Mouse (Mus musculus) embryonic facial prominence, embryonic 15.5 days (tissue): Measurements from ENCODE around the gene Hlcs. TPM values are rescaled to one million over a fixed set of nuclear protein-coding genes. Genes with fewer than 3 reads are reported as not detected.

Source experiments
- ATAC-seq: fragments of 200-750 bp; cut with Nextera tagmentation; 2 replicates; pipeline ENCODE4 v1.8.0; 2017; ENCODE audit warnings: low read depth, moderate TSS enrichment; ENCODE audit not compliant: insufficient number of reproducible peaks, low FRiP score, low TSS enrichment
- H3K27ac ChIP-seq: fragments of 300-500 bp; sonication (generic); replicated peaks from 2 replicates; pipeline ENCODE4 v1.5.1; 2015; ENCODE audit warnings: mild to moderate bottlenecking, inconsistent platforms
- H3K27me3 ChIP-seq: fragments of 300-500 bp; sonication (generic); 2 replicates; pipeline ENCODE4 v1.6.1; 2015; ENCODE audit warnings: inconsistent platforms
- H3K36me3 ChIP-seq: fragments of 300-500 bp; sonication (generic); 2 replicates; pipeline ENCODE4 v1.6.1; 2015; ENCODE audit warnings: mild to moderate bottlenecking, inconsistent platforms
- H3K4me1 ChIP-seq: fragments of 300-500 bp; sonication (generic); 2 replicates; pipeline ENCODE4 v1.6.1; 2015; ENCODE audit warnings: inconsistent platforms
- H3K4me2 ChIP-seq: fragments of 300-500 bp; sonication (generic); replicated peaks from 2 replicates; pipeline ENCODE4 v1.6.1; 2015; ENCODE audit warnings: mild to moderate bottlenecking, inconsistent platforms
- H3K4me3 ChIP-seq: fragments of 300-500 bp; sonication (generic); replicated peaks from 2 replicates; pipeline ENCODE4 v1.5.1; 2015; ENCODE audit warnings: mild to moderate bottlenecking, inconsistent platforms
- H3K9ac ChIP-seq: fragments of 300-500 bp; sonication (generic); 2 replicates; pipeline ENCODE4 v1.6.1; 2015; ENCODE audit warnings: inconsistent platforms
- H3K9me3 ChIP-seq: fragments of 300-500 bp; sonication (generic); replicated peaks from 2 replicates; pipeline ENCODE4 v1.6.1; 2016; ENCODE audit warnings: inconsistent platforms
- WGBS: fragments of 180-500 bp; shearing (Covaris S2); methylation state at CpG from one replicate; pipeline ENCODE4 v1.1.7; 2015; 5-methylcytosine and 5-hydroxymethylcytosine counted together
- polyA plus RNA-seq: library from polyadenylated mRNA; unstranded; fragments of >200 nt; fragmentation: Nextera tagmentation; extraction: Ambion mirVana; gene quantifications from 2 replicates; pipeline ENCODE4 v1.2.1, GENCODE M21; 2015

Gene Hlcs
- polyA plus RNA-seq, 1 experiment from 2014 or later: 11.1 TPM

DNA sequence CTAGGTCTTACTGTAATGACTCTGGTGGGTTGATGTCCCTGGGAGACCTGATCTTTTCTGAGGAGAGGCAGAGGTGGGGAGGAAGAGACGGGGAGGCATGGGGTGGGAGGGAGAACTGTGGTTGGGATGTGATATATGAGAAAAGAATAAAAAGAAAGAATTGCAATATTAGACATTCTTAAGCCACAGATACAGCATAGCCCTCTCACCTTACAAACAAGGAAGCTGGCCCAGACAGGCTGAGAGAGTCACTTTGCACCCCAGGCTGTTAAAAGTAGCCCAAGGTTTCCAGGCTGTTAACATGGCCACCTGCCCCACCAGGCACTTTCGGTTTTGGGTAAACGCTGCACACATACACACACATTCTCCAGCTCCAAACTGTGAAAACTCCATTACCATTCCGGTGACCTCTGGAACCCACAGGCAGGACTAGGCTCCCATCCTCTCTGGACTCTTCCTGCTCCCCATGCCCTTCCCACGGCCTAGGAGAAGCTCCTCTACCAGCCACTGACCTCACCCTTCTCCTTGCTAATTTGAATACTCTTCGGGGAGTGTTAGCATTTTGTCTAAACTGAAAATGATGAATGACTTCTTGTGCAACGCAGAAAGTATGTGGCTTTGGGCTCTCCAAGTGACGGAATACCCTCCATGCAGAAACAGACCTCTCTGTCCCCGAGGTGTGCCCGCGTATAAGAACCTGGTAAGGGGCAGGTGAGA, 90.6 kb downstream of the Hlcs start:
- no peak for ATAC-seq
- Histone ChIP-seq H3K27ac (no peak overlapping the region), H3K4me2 (no peak overlapping the region), H3K4me1 (peaks cover 15% of the 10 kb centered on the region), H3K9me3 (no peaks in the 10 kb centered on the region), H3K4me3 (no peak overlapping the region), H3K9ac (no peak overlapping the region), H3K27me3 (peaks cover 7% of the 10 kb centered on the region), H3K36me3 (no peaks in the 10 kb centered on the region)
- 76% methylated on average over 11 of the region's 11 CpGs for WGBS

DNA sequence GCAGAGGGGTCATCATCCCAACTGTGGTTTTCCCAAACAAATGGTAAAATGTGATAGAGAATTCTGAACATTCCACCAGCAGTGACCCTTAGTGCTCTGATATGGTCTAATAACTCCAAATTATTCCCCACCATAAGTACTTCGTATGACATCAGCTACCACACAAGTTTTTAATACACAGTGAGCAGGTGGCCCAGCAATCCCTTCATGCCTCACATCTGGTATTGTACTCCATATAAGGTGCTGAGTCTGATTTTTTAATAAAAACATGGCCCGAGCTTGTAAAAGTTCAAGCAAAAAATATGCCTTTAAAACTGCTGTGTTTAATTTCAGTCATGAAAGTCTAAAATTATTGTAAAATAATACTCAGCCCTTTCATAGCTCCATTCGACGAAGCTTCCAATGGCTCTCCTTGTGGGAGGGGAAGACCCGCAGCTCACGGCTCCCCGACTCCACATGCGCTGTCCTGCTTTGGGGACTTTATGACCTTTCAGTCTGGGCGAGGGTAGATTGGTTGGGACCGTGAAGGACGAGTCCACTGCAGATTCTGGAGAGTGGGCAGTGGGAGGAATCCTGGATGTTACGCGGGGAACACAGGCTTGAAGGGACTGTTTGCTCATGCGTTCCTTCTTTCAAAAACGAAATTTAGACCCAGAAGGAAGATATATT, 102.5 kb downstream of the Hlcs start:
- H3K36me3 ChIP-seq: no peaks in the 10 kb centered on the region
- no peak overlapping the region for H3K4me3 ChIP-seq
- no peaks in the 10 kb centered on the region for H3K27me3 ChIP-seq
- H3K9me3 ChIP-seq: no peaks in the 10 kb centered on the region
- WGBS: 62% methylated on average over 15 of the region's 15 CpGs
- no peak for ATAC-seq
- H3K4me2 ChIP-seq: no peak overlapping the region
- peaks cover 11% of the 10 kb centered on the region for H3K4me1 ChIP-seq
- H3K9ac ChIP-seq: no peak overlapping the region
- no peak overlapping the region for H3K27ac ChIP-seq

DNA sequence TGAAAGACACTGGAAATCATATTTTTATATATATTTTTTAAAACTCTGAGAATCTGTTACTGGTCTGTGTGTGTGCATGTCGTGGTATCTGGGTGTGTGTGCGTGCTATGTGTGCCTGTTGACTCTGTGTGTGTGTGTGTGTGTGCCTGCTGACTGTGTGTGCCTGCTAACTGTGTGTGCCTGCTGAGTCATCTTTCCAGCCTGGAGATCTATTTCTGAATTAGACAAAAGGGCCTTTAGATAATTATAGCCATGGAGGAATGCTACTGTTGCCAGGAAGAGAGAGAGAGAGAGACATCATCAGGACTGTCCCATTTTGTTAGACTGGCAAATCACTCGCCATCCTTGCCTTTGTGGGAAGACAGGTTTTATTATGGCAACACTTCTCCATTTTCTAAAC, 103.7 kb downstream of the Hlcs start:
- Histone ChIP-seq H3K36me3 (no peaks in the 10 kb centered on the region), H3K9ac (no peak overlapping the region), H3K4me3 (no peak overlapping the region), H3K4me2 (no peak overlapping the region), H3K27me3 (no peaks in the 10 kb centered on the region), H3K4me1 (peaks cover 20% of the 10 kb centered on the region), H3K27ac (no peak overlapping the region), H3K9me3 (no peaks in the 10 kb centered on the region)
- 73% methylated on average over 3 of the region's 3 CpGs for whole genome bisulfite sequencing
- no peak for ATAC-seq

DNA sequence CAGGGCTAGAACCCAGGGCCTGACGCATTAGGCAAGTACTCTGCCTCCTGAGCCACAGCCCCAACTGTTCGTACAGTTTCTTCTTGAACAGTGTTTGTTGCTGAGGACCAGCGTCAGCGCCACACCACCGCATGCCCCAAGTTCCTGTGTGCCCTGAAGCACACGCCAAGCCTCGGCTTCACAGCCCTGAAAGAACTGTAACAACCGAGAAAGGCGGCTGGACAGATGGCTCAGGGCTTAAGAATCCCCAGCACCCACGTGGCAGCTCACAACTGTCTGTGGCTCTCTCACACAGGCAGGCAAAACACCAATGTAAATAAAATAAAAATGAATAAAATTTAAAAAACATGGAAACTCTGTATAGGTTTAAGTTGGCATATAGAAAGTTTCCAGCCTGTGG, 104.5 kb downstream of the Hlcs start:
- no peak overlapping the region for H3K4me3 ChIP-seq
- no peaks in the 10 kb centered on the region for H3K36me3 ChIP-seq
- H3K9ac ChIP-seq: no peak overlapping the region
- H3K4me2 ChIP-seq: no peak overlapping the region
- no peaks in the 10 kb centered on the region for H3K27me3 ChIP-seq
- no peak overlapping the region for H3K27ac ChIP-seq
- peaks cover 20% of the 10 kb centered on the region for H3K4me1 ChIP-seq
- H3K9me3 ChIP-seq: no peaks in the 10 kb centered on the region
- ATAC-seq: no peak
- 64% methylated on average over 10 of the region's 10 CpGs for WGBS

DNA sequence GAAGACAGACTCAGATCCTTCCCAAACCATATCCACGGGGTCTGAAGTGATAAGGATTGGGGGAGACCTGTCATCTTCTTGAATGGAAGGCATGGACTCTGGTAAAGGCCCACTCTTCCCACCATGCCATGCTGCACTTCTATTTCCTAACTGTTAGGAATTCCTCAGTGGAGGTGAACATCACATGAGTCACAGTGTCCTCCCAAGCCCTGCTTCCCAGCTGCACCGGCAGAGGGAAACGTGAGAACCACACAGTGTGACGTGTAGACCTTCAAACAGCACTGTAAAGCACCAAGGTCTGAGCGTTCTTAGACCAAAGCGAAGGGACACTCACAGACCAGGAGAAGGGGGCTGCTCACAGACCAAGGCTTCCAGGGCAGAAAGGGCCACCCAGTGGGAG, 105.2 kb downstream of the Hlcs start:
- Histone ChIP-seq H3K27ac (no peak overlapping the region), H3K4me1 (peaks cover 20% of the 10 kb centered on the region), H3K9me3 (no peaks in the 10 kb centered on the region), H3K4me3 (no peak overlapping the region), H3K4me2 (no peak overlapping the region), H3K36me3 (no peaks in the 10 kb centered on the region), H3K9ac (no peak overlapping the region), H3K27me3 (no peaks in the 10 kb centered on the region)
- ATAC-seq: no peak
- 85% methylated on average over 6 of the region's 6 CpGs for WGBS

DNA sequence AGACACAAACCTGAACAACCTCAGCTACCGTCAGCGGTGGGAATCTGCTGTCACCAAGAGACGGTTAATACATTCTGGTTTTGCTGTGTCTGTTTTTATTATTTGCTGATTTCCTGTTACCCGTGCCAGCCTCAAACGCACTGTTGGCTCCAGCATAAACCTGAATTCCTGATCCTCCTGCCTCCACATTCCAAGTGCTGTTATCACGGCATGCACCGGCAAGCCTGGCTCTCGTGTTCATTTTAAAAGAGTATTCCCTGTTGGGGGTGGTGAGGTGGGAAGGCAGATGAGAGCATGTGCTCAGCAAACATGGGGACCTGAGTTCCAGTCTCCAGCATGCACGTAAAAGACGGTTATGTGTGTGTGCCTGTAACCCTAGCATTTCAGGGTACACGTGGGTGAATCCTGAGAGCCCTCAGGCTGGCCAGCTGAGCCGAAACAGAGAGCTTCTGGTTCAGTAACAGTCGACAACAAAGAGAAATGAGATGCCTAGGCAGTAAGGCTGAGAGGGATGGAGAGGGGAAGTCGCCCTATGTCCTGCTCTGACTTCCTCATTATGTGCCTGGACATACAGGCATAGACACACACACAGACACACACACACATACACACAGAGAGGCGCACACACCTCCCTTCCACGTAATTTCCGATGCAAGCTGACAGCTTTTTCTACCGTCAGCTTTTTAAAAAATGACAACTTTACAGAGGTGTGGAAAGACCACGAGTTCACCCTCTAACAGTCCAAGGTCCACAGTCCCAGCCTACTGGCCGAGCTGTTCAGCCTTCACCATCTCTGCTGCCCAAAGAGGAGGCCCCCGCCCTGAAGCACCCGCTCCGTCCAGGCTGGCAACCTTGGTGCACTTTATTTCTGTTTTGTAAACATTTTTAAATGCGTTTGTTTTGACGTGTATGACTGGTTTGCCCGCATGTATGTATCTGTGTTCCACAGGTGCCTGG, 107.6 kb downstream of the Hlcs start:
- Histone ChIP-seq H3K36me3 (no peaks in the 10 kb centered on the region), H3K4me2 (peak overlapping the region; percentile 21; the same call in 1 of the 2 replicates), H3K4me3 (no peak overlapping the region), H3K9ac (no peak overlapping the region), H3K4me1 (peaks cover 20% of the 10 kb centered on the region), H3K27me3 (no peaks in the 10 kb centered on the region), H3K27ac (0 out of 2 replicates have a peak overlapping the region, but pooled peaks have one; percentile 22), H3K9me3 (no peaks in the 10 kb centered on the region)
- 53% methylated on average over 26 of the region's 26 CpGs for WGBS
- ATAC-seq: no peak

DNA sequence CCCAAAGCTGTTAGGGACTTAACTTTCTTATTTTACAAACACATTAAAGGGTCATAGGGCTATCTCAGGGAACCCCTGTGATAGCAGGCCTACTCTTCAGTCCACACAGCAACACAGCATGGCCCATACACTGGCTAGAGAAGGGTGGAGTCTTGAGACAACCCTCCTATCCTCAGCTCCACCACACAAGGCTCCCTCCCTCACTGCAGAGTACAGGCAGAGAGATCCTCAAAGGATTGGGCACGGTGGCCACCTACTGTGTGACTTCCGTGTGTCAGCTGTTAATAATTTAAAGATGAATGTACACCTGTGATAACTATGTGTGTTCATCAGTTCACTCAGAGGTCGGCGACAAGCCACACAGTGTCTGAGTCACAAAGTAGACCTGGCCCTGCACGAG, 112.0 kb downstream of the Hlcs start:
- Histone ChIP-seq H3K27me3 (no peaks in the 10 kb centered on the region), H3K4me1 (peaks cover 12% of the 10 kb centered on the region), H3K9ac (no peak overlapping the region), H3K36me3 (no peaks in the 10 kb centered on the region), H3K27ac (no peak overlapping the region), H3K4me2 (no peak overlapping the region), H3K9me3 (no peaks in the 10 kb centered on the region), H3K4me3 (no peak overlapping the region)
- 67% methylated on average over 5 of the region's 5 CpGs for WGBS
- ATAC-seq: no peak

DNA sequence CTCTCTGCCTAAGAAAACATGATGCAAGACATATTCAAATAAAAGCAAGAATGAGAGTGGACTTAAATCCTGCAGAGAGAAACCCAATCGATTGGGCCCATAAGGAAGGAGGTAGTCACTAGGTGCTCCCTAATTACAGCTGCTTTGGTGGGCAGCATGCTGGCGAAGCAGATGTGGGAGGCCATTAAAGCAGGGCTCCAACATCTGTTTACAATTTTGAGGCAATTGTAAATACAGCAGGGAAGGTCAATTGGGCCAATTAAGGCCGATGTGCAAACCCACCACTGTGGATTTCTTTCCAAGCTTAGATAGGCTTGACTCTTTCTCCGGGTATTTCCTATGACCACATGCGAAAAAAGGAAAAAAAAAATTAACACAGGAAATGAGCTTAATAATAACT, 117.5 kb downstream of the Hlcs start:
- Histone ChIP-seq H3K9ac (no peak overlapping the region), H3K4me1 (peaks cover 9% of the 10 kb centered on the region), H3K36me3 (no peaks in the 10 kb centered on the region), H3K4me2 (no peak overlapping the region), H3K27me3 (no peaks in the 10 kb centered on the region), H3K9me3 (no peaks in the 10 kb centered on the region), H3K4me3 (no peak overlapping the region), H3K27ac (no peak overlapping the region)
- 37% methylated on average over 5 of the region's 5 CpGs for WGBS
- ATAC-seq: no peak

DNA sequence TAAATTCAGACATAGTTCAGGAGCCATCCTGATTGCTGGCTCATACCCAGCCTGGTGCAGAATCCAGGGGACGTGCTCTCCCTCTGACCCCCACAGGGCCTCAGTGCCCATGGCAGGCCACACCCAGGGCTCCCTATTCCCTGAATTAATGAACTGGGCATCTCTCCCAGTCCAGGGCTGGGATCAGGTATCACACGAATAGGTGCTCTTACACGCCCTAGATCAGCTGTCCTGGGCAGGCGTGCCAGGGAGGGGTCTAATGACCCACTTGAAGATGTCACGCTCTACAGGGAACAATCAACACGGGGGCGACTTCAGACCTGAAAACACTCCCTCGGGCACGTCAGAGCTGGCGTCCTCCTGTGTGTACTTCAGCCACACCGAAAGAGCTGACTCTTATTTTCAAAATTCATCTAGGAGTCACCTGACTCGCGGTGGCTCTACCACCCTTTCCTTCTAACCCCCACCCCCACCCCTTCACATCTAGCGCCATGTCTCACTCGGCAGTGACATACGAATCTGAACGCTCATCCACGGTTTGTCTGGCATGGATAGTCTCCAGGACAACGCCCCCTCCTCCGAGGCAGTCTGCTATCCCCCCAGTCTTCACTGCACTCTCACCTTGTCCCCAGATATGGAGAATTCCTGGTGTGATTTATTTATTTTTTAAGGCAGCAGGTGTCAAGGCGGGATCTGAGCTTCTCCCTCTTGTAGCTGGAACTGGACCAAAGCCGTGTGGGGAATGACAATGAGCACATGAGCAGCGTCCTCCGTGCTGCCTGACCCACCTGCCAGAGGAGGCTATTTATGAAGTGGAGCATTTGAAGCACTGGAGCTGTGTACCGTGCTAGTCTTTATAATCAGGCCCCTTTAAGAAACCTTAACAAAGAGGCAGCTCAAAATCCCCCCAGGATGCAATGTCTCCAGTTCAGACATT, 121.7 kb downstream of the Hlcs start:
- 66% methylated on average over 25 of the region's 25 CpGs for WGBS
- Histone ChIP-seq H3K27ac (no peak overlapping the region), H3K9me3 (no peaks in the 10 kb centered on the region), H3K27me3 (0 out of 2 replicates have a peak, but pooled peaks cover 4% of the 10 kb centered on the region), H3K4me1 (peaks cover 9% of the 10 kb centered on the region), H3K36me3 (no peaks in the 10 kb centered on the region), H3K9ac (no peak overlapping the region), H3K4me2 (no peak overlapping the region), H3K4me3 (no peak overlapping the region)
- no peak for ATAC-seq

DNA sequence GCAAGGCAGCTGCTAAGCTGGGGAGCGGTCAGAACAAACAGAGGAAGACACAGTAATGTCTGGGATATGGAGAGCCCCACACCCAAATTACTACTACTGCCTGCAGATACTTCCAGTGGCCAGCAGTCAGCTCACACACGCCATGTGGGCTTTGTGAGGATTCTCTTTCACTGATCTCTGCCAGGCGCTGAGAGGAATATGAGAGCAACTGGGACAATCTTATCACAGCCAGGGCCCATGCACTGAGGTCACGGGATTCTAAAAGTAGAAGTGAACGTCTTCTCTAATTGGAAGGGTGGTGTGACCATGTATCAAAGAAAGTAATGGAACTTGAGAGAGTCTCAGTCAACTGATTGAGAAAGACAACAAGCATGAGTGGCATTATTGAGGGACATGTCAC, 123.1 kb downstream of the Hlcs start:
- H3K36me3 ChIP-seq: no peaks in the 10 kb centered on the region
- H3K4me3 ChIP-seq: no peak overlapping the region
- 0 out of 2 replicates have a peak, but pooled peaks cover 4% of the 10 kb centered on the region for H3K27me3 ChIP-seq
- H3K27ac ChIP-seq: no peak overlapping the region
- H3K9me3 ChIP-seq: no peaks in the 10 kb centered on the region
- H3K4me2 ChIP-seq: no peak overlapping the region
- 90% methylated on average over 5 of the region's 5 CpGs for WGBS
- H3K9ac ChIP-seq: no peak overlapping the region
- ATAC-seq: no peak
- H3K4me1 ChIP-seq: peaks cover 4% of the 10 kb centered on the region
